Mouse (Mus musculus) limb, embryonic 14.5 days (tissue): Measurements from ENCODE around the gene Med13l. TPM values are rescaled to one million over a fixed set of nuclear protein-coding genes. Genes with fewer than 3 reads are reported as not detected.

Experiments used
- ATAC-seq: fragments of 200-750 bp; cut with Nextera tagmentation; 2 replicates; pipeline ENCODE4 v1.8.0; 2017; ENCODE audit warnings: low read depth, moderate number of reproducible peaks, moderate TSS enrichment; ENCODE audit not compliant: low FRiP score
- DNase-seq: peaks from one replicate; pipeline ENCODE4 v3.0.0-alpha.2; 2015; ENCODE audit warnings: low spot score
- H3K27ac ChIP-seq: fragments of 300-500 bp; sonication (generic); replicated peaks from 2 replicates; pipeline ENCODE4 v1.5.1; 2014; ENCODE audit warnings: low read depth, mild to moderate bottlenecking, low read length, moderate library complexity, mixed read lengths
- H3K27me3 ChIP-seq: fragments of 300-500 bp; sonication (generic); 2 replicates; pipeline ENCODE4 v1.6.1; 2014; ENCODE audit warnings: low read length, mixed read lengths; ENCODE audit not compliant: control insufficient read depth, insufficient read depth
- H3K36me3 ChIP-seq: fragments of 300-500 bp; sonication (generic); 2 replicates; pipeline ENCODE4 v1.6.1; 2014; ENCODE audit warnings: mild to moderate bottlenecking, low read length, moderate library complexity, mixed read lengths; ENCODE audit not compliant: control insufficient read depth, insufficient read depth
- H3K4me1 ChIP-seq: fragments of 300-500 bp; sonication (generic); 2 replicates; pipeline ENCODE4 v1.6.1; 2014; ENCODE audit warnings: antibody characterized with exemption, low read length, mixed read lengths; ENCODE audit not compliant: control insufficient read depth, insufficient read depth
- H3K4me2 ChIP-seq: fragments of 300-500 bp; sonication (generic); replicated peaks from 2 replicates; pipeline ENCODE4 v1.6.1; 2014; ENCODE audit warnings: low read depth, mild to moderate bottlenecking, low read length, moderate library complexity; ENCODE audit not compliant: severe bottlenecking
- H3K4me3 ChIP-seq: fragments of 300-500 bp; sonication (generic); replicated peaks from 2 replicates; pipeline ENCODE4 v1.5.1; 2014; ENCODE audit warnings: low read length
- H3K9ac ChIP-seq: fragments of 300-500 bp; sonication (generic); 2 replicates; pipeline ENCODE4 v1.6.1; 2014; ENCODE audit warnings: mild to moderate bottlenecking, low read depth, low read length, moderate library complexity; ENCODE audit not compliant: severe bottlenecking
- H3K9me3 ChIP-seq: fragments of 300-500 bp; sonication (generic); 2 replicates; pipeline ENCODE4 v1.6.1; 2016; ENCODE audit warnings: low read length; ENCODE audit not compliant: control insufficient read depth
- POLR2A ChIP-seq: fragments of 200-500 bp; IDR thresholded peaks from 2 replicates; pipeline ENCODE4 v1.8.0; 2012; ENCODE audit warnings: inconsistent platforms, mild to moderate bottlenecking, moderate library complexity, borderline replicate concordance; ENCODE audit not compliant: insufficient read depth, insufficient read length; ENCODE audit errors: extremely low read depth
- WGBS: fragments of 180-500 bp; shearing (Covaris S2); extraction: QIAGEN DNeasy Blood & Tissue Kit; methylation state at CpG from one replicate; pipeline ENCODE4 v1.1.7; 2014; 5-methylcytosine and 5-hydroxymethylcytosine counted together
- polyA plus RNA-seq, 2 experiments: library from polyadenylated mRNA; depleted of rRNA in 1 of 2; stranded (reverse) in 1 of 2; unstranded in 1 of 2; fragments of >200 nt; fragmentation: Nextera tagmentation in 1 of 2; extraction: Ambion mirVana in 1 of 2; gene quantifications; 2 replicates each; pipeline versions ENCODE4 v1.2.1 to v1.2.3; 2012 to 2014

Gene Med13l
- polyA plus RNA-seq, 2 experiments, result 17.8 to 19.8 TPM

DNA sequence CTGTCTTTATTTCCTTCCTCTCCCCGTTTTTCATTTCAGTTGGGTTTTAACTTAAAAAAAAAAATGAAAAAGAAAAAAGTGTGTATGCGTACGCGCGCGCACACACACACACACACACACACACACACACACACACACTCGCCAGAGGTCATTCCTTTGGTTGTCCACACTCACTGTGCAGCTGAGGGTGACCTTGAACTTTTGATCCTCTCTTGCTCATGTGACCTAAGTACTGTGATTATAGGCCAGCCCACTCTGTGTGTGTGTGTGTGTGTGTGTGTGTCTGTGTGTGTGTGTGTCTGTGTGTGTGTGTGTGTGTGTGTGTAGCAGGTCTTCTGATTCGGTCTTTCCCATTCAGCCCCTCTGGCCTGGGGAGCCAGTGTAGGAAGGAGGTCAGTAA, 84.0 kb downstream of the Med13l start:
- DNase-seq (no peak), ATAC-seq (no peak)
- no peak overlapping the region for H3K4me2 ChIP-seq
- no peak for TF ChIP-seq POLR2A
- H3K4me3 ChIP-seq, result no peak overlapping the region
- no peak overlapping the region for H3K27ac ChIP-seq
- H3K9me3 ChIP-seq, result no peaks in the 10 kb centered on the region
- H3K9ac ChIP-seq, result no peak overlapping the region
- no peaks in the 10 kb centered on the region for H3K36me3 ChIP-seq
- H3K4me1 ChIP-seq, result peaks cover 26% of the 10 kb centered on the region
- WGBS, result 87% methylated on average over 8 of the region's 8 CpGs
- no peaks in the 10 kb centered on the region for H3K27me3 ChIP-seq

DNA sequence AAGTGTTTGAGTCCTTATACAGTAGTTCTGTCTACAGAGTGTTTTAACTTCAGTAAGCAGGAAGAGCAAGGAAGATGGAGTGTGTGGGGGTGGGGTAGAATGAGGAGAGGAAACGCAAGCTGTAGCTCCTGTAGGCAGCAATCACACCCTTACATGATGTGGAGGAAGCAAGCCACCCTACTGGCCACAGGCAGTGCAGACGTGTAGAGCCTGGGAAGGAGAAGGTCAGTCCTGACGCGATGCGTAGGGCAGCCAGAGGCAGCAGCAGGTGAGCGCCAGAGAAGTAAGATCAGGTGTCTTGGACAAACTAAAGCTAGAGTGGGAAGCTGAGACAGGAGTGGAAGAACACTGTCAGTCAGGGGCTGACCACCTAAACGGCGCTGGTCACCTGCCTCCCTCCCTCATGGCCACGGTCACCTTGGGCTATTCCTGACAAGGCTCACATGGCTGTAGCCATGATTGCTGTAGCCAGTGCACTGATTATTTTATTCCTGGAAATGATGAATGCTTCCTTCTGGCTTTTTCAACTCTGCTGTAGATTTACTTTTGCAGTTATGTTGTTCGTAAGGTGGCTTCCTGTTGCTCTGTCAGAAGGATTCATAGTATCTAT, 84.8 kb downstream of the Med13l start:
- ATAC-seq, result no peak
- Histone ChIP-seq H3K9me3 (no peaks in the 10 kb centered on the region), H3K27ac (no peak overlapping the region), H3K4me2 (no peak overlapping the region), H3K4me1 (peaks cover 21% of the 10 kb centered on the region), H3K4me3 (no peak overlapping the region), H3K9ac (no peak overlapping the region), H3K27me3 (no peaks in the 10 kb centered on the region), H3K36me3 (no peaks in the 10 kb centered on the region)
- no peak for DNase-seq
- WGBS, result 78% methylated on average over 10 of the region's 10 CpGs
- no peak for TF ChIP-seq POLR2A

- Histone ChIP-seq H3K4me1 (peaks cover 33% of the 10 kb centered on the region), H3K27me3 (no peaks in the 10 kb centered on the region), H3K27ac (no peak overlapping the region), H3K9me3 (no peaks in the 10 kb centered on the region), H3K36me3 (no peaks in the 10 kb centered on the region), H3K9ac (no peak overlapping the region), H3K4me3 (no peak overlapping the region), H3K4me2 (no peak overlapping the region)
- TF ChIP-seq POLR2A, result no peak
- ATAC-seq, result no peak
- 75% methylated on average over 5 of the region's 5 CpGs for WGBS
- DNase-seq, result no peak
These were observed 86.4 kb downstream of the Med13l start for GRCm38 (mm10) chr5:118646897-118647296.

DNA sequence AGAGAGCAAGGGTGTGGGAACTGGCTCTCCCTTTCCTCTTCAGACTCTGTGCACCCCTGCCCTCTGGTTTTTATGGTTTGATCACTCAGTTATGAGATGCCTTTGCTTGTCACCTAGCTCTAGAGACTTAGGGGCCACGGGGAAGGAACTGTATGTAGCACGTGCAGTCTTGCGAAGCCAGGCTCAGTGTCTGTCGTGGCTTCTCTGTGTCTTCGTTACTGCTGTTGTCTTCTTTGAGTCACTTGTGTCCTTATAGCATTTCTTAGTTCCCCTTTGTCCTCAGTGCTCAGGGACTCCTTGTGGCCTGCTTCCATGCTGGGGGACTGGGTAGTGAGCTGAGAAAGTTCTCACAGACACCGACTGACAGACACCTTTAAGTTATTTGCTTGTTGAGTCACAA, 86.9 kb downstream of the Med13l start:
- no peak for TF ChIP-seq POLR2A
- Histone ChIP-seq H3K27me3 (no peaks in the 10 kb centered on the region), H3K4me2 (no peak overlapping the region), H3K4me3 (no peak overlapping the region), H3K36me3 (no peaks in the 10 kb centered on the region), H3K4me1 (peaks cover 35% of the 10 kb centered on the region), H3K9ac (no peak overlapping the region), H3K27ac (no peak overlapping the region), H3K9me3 (no peaks in the 10 kb centered on the region)
- DNase-seq, result no peak
- no peak for ATAC-seq
- 73% methylated on average over 6 of the region's 6 CpGs for WGBS

DNA sequence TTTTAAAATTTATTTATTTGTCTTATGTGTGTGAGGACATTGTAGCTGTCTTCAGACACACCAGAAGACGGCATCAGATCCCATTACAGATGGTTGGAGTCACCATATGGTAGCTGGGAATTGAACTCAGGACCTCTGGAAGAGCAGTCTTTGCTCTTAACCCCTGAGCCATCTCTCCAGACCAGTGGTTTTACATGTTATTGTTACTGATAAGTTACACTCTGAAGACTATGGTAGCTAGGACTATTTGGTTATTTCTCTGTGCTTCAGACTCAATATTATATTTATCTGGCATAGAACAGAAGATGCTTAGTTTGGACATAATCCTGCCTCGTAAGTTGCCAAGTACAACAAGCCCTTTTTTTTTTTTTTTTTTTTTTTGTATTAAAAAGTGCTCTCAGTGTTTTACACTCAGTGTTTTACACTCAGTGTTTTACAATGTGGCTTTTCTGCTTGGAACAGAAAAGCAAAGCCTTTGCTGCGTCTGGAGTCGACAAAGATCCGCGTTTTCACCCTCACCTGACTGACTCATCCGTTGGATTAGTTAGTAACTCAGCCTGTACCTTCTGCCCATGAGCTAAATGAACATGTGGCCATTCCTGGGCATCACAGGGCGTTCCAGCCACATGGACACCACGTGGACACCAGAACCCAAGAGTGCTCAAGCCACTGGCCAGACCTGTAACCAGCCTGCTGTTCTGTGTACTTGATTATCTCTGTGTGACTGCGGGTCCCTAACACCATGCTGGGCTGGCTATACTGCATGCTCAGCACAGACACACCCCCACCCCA, 88.9 kb downstream of the Med13l start:
- Histone ChIP-seq H3K27me3 (no peaks in the 10 kb centered on the region), H3K9me3 (no peaks in the 10 kb centered on the region), H3K36me3 (no peaks in the 10 kb centered on the region), H3K4me2 (no peak overlapping the region), H3K9ac (no peak overlapping the region; the same call in 1 of the 2 replicates), H3K27ac (no peak overlapping the region), H3K4me3 (no peak overlapping the region), H3K4me1 (peaks cover 29% of the 10 kb centered on the region)
- DNase-seq (no peak), ATAC-seq (peak; percentile 29; the same call in 1 of the 2 replicates)
- WGBS, result 68% methylated on average over 10 of the region's 10 CpGs
- no peak for TF ChIP-seq POLR2A
